Mouse (Mus musculus): ENCODE results near the gene Ntpcr. TPM values are rescaled to one million over a fixed set of nuclear protein-coding genes. Genes with fewer than 3 reads are reported as not detected.

Ntpcr gene
- polyA plus RNA-seq, 1 experiment = 11.5 TPM

GRCm38 (mm10) chr8:125782161-125782560, 52.4 kb downstream of the Ntpcr start:
- Histone ChIP-seq H3K4me3 (replicated peaks; ENCODE audit: control insufficient read depth, low read depth, low read length) (no peak overlapping the region), H3K4me1 (ENCODE audit: control insufficient read depth, insufficient read depth, low read length) (no peaks in the 10 kb centered on the region; the same call in 1 of the 2 replicates), H3K27ac (ENCODE audit: control insufficient read depth, insufficient read depth, low read depth, low read length, poor library complexity) (no peak overlapping the region)
- TF ChIP-seq POLR2A (IDR thresholded peaks at IDR 0.05; ENCODE audit: borderline replicate concordance, control insufficient read depth, low read depth, low read length) = no peak
- TF ChIP-seq CTCF (IDR thresholded peaks at IDR 0.05; ENCODE audit: control insufficient read depth, insufficient read depth, low read length) = no peak
- 78% methylated on average over 3 of the region's 3 CpGs for WGBS

GRCm38 (mm10) chr8:125786886-125787285, 57.1 kb downstream of the Ntpcr start:
- H3K4me3 ChIP-seq (replicated peaks; ENCODE audit: control insufficient read depth, low read depth, low read length) = no peak overlapping the region
- no peak overlapping the region for H3K27ac ChIP-seq (ENCODE audit: control insufficient read depth, insufficient read depth, low read depth, low read length, poor library complexity)
- 54% methylated on average over 7 of the region's 7 CpGs for WGBS
- no peaks in the 10 kb centered on the region; the same call in 1 of the 2 replicates for H3K4me1 ChIP-seq (ENCODE audit: control insufficient read depth, insufficient read depth, low read length)
- no peak for TF ChIP-seq POLR2A (IDR thresholded peaks at IDR 0.05; ENCODE audit: borderline replicate concordance, control insufficient read depth, low read depth, low read length)
- TF ChIP-seq CTCF (IDR thresholded peaks at IDR 0.05; ENCODE audit: control insufficient read depth, insufficient read depth, low read length) = no peak

GRCm38 (mm10) chr8:125792816-125793455, 63.2 kb downstream of the Ntpcr start:
- Histone ChIP-seq H3K4me1 (ENCODE audit: control insufficient read depth, insufficient read depth, low read length) (no peaks in the 10 kb centered on the region), H3K4me3 (replicated peaks; ENCODE audit: control insufficient read depth, low read depth, low read length) (no peak overlapping the region), H3K27ac (ENCODE audit: control insufficient read depth, insufficient read depth, low read depth, low read length, poor library complexity) (no peak overlapping the region)
- WGBS = 50% methylated on average over 9 of the region's 9 CpGs
- TF ChIP-seq POLR2A (IDR thresholded peaks at IDR 0.05; ENCODE audit: borderline replicate concordance, control insufficient read depth, low read depth, low read length) (no peak), CTCF (IDR thresholded peaks at IDR 0.05; ENCODE audit: control insufficient read depth, insufficient read depth, low read length) (no peak)

DNA sequence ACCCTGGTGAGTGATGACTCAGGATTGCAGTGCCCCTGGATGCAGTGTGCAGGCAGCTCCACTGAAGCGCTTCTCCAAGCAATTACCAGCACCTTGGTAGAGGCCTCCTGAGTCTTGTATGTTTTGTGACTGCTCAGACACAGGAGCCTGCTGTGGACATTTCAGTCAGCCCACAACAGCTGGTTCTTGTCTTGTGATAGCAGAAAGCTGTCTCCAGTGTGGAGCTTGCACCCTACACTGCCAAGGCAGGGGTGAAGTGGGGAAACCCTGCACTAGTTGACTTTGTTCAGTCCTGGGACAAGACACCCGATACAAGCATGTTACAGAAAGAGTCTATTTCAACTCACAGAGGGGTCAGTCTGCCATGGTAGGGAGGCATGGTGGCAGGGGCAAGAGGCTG, 65.6 kb downstream of the Ntpcr start:
- no peaks in the 10 kb centered on the region for H3K4me1 ChIP-seq (ENCODE audit: control insufficient read depth, insufficient read depth, low read length)
- H3K4me3 ChIP-seq (replicated peaks; ENCODE audit: control insufficient read depth, low read depth, low read length) = no peak overlapping the region
- WGBS = 92% methylated on average over 2 of the region's 2 CpGs
- H3K27ac ChIP-seq (ENCODE audit: control insufficient read depth, insufficient read depth, low read depth, low read length, poor library complexity) = no peak overlapping the region
- TF ChIP-seq POLR2A (IDR thresholded peaks at IDR 0.05; ENCODE audit: borderline replicate concordance, control insufficient read depth, low read depth, low read length) (no peak), CTCF (IDR thresholded peaks at IDR 0.05; ENCODE audit: control insufficient read depth, insufficient read depth, low read length) (no peak)

DNA sequence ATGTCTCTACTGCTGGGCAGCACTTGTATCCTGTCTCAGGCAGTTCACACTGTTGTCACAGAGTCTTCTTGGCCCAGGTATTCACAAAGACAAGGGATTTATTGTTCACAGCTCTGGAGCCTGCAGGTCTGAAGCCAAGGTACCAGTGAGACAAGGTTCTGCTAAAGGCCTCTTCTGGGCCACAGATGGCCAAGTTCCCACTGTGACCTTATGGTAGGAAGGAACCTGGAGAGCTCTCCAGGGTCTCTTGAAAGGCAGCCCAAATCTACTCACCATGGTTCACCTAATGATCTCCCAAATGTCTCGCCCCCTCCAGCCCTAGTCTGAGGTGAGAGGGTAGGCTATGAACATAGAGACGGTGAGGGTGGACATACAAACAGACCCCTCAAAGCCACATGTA, 67.2 kb downstream of the Ntpcr start:
- Histone ChIP-seq H3K4me3 (replicated peaks; ENCODE audit: control insufficient read depth, low read depth, low read length) (no peak overlapping the region), H3K27ac (ENCODE audit: control insufficient read depth, insufficient read depth, low read depth, low read length, poor library complexity) (no peak overlapping the region), H3K4me1 (ENCODE audit: control insufficient read depth, insufficient read depth, low read length) (no peaks in the 10 kb centered on the region)
- TF ChIP-seq CTCF (IDR thresholded peaks at IDR 0.05; ENCODE audit: control insufficient read depth, insufficient read depth, low read length) = no peak
- TF ChIP-seq POLR2A (IDR thresholded peaks at IDR 0.05; ENCODE audit: borderline replicate concordance, control insufficient read depth, low read depth, low read length) = no peak
- WGBS = 75% methylated on average over 2 of the region's 2 CpGs

Other genes starting within 250 kb of the Ntpcr start
- gene Sipa1l2, start 160.2 kb upstream of the Ntpcr start, polyA plus RNA-seq (2011; ENCODE audit: insufficient read depth, insufficient read length, low replicate concordance, missing spikeins) = 2.4 and 6.7 TPM in 2 replicates
- 0.36 and 0.42 TPM in 2 replicates for gene Map10, start 60.1 kb upstream of the Ntpcr start, polyA plus RNA-seq (2011; ENCODE audit: insufficient read depth, insufficient read length, low replicate concordance, missing spikeins)
- gene Pcnx2, start 168.4 kb downstream of the Ntpcr start, polyA plus RNA-seq (2011; ENCODE audit: insufficient read depth, insufficient read length, low replicate concordance, missing spikeins) = not detected in 2 replicates
- not detected in 2 replicates for gene Map3k21, start 180.5 kb downstream of the Ntpcr start, polyA plus RNA-seq (2011; ENCODE audit: insufficient read depth, insufficient read length, low replicate concordance, missing spikeins)